Mouse (Mus musculus) ES-CJ7 (cell line): ENCODE data around the gene Cdk5.

ENCODE experiments used
- DNase-seq: peaks from one replicate; pipeline ENCODE4 v3.0.0; 2011; ENCODE audit warnings: low read depth, low spot score

Gene Cdk5

GRCm38 (mm10) chr5:24428596-24428995 is 5.3 kb upstream of the Cdk5 start:
- DNase-seq: no peak

- DNase-seq: no peak
Observed at GRCm38 (mm10) chr5:24427981-24428402, 4.7 kb upstream of the Cdk5 start.

GRCm38 (mm10) chr5:24427285-24427633 is 3.9 kb upstream of the Cdk5 start:
- no peak for DNase-seq

- DNase-seq: peak; percentile 21
Observed at GRCm38 (mm10) chr5:24426556-24427284, 3.4 kb upstream of the Cdk5 start.

- peak; percentile 24 for DNase-seq
Observed at GRCm38 (mm10) chr5:24426037-24426432, 2.7 kb upstream of the Cdk5 start.

GRCm38 (mm10) chr5:24425421-24426036 is 2.2 kb upstream of the Cdk5 start:
- peak; percentile 71 for DNase-seq

- DNase-seq: peak; percentile 75
Observed at GRCm38 (mm10) chr5:24424861-24425411, 1.6 kb upstream of the Cdk5 start.

GRCm38 (mm10) chr5:24424004-24424781 is 863 bp upstream of the Cdk5 start:
- DNase-seq: no peak

GRCm38 (mm10) chr5:24420381-24420780 is 2.9 kb downstream of the Cdk5 start:
- no peak for DNase-seq

- no peak for DNase-seq
Observed at GRCm38 (mm10) chr5:24417587-24417986, 5.7 kb downstream of the Cdk5 start.

GRCm38 (mm10) chr5:24416222-24416736 is 7.1 kb downstream of the Cdk5 start:
- DNase-seq: peak; percentile 87

- no peak for DNase-seq
Observed at GRCm38 (mm10) chr5:24413938-24414337, 9.4 kb downstream of the Cdk5 start.

GRCm38 (mm10) chr5:24413042-24413693 is 10.2 kb downstream of the Cdk5 start, which contains the start of gene Asic3:
TSS of gene Asic3 (plus strand) at chr5:24413392.
- DNase-seq: no peak

GRCm38 (mm10) chr5:24412063-24412462 is 11.3 kb downstream of the Cdk5 start:
- DNase-seq: no peak

GRCm38 (mm10) chr5:24409466-24409865 is 13.9 kb downstream of the Cdk5 start:
- no peak for DNase-seq

- DNase-seq: no peak
Observed at GRCm38 (mm10) chr5:24408651-24409050, 14.7 kb downstream of the Cdk5 start.

- no peak for DNase-seq
Observed at GRCm38 (mm10) chr5:24405389-24405876, 17.9 kb downstream of the Cdk5 start.

- no peak for DNase-seq
Observed at GRCm38 (mm10) chr5:24404594-24405360, 18.6 kb downstream of the Cdk5 start.

- no peak for DNase-seq
Observed at GRCm38 (mm10) chr5:24401969-24402368, 21.4 kb downstream of the Cdk5 start.

GRCm38 (mm10) chr5:24400911-24401605 is 22.3 kb downstream of the Cdk5 start:
- no peak for DNase-seq
